Mouse (Mus musculus) midbrain, embryonic 13.5 days (tissue): ENCODE measurements around the gene Dad1. TPM values are rescaled to one million over a fixed set of nuclear protein-coding genes. Genes with fewer than 3 reads are reported as not detected.
A peak's percentile ranks its signal among the peaks of the same experiment; 100 is the strongest.
"Not testable (repeated sequence)": the region's sequence is repeated elsewhere in the genome, so short reads cannot be mapped to it uniquely, and the experiment has no call there.

ENCODE experiments used
- ATAC-seq: fragments of 200-750 bp; cut with Nextera tagmentation; 2 replicates; pipeline ENCODE4 v1.8.0; 2017; ENCODE audit warnings: mild to moderate bottlenecking, moderate TSS enrichment, moderate library complexity
- H3K27ac ChIP-seq: fragments of 300-500 bp; sonication (generic); 2 replicates; pipeline ENCODE4 v1.5.1; 2015; ENCODE audit warnings: inconsistent platforms, mild to moderate bottlenecking, moderate library complexity
- H3K27me3 ChIP-seq: fragments of 300-500 bp; sonication (generic); 2 replicates; pipeline ENCODE4 v1.6.1; 2015; ENCODE audit warnings: mild to moderate bottlenecking, inconsistent platforms
- H3K36me3 ChIP-seq: fragments of 300-500 bp; sonication (generic); 2 replicates; pipeline ENCODE4 v1.6.1; 2015; ENCODE audit warnings: mild to moderate bottlenecking, inconsistent platforms
- H3K4me1 ChIP-seq: fragments of 300-500 bp; sonication (generic); replicated peaks from 2 replicates; pipeline ENCODE4 v1.6.1; 2015; ENCODE audit warnings: inconsistent platforms
- H3K4me2 ChIP-seq: fragments of 300-500 bp; sonication (generic); replicated peaks from 2 replicates; pipeline ENCODE4 v1.6.1; 2015; ENCODE audit warnings: moderate library complexity, mild to moderate bottlenecking, inconsistent platforms
- H3K4me3 ChIP-seq: fragments of 300-500 bp; sonication (generic); replicated peaks from 2 replicates; pipeline ENCODE4 v1.5.1; 2015; ENCODE audit warnings: mild to moderate bottlenecking, inconsistent platforms
- H3K9ac ChIP-seq: fragments of 300-500 bp; sonication (generic); replicated peaks from 2 replicates; pipeline ENCODE4 v1.6.1; 2015; ENCODE audit warnings: mild to moderate bottlenecking, inconsistent platforms
- H3K9me3 ChIP-seq: fragments of 300-500 bp; sonication (generic); 2 replicates; pipeline ENCODE4 v1.6.1; 2016; ENCODE audit warnings: mild to moderate bottlenecking, inconsistent platforms
- WGBS: fragments of 180-500 bp; shearing (Covaris S2); methylation state at CpG from one replicate; pipeline ENCODE4 v1.1.7; 2015; 5-methylcytosine and 5-hydroxymethylcytosine counted together
- polyA plus RNA-seq: library from polyadenylated mRNA; unstranded; fragments of >200 nt; fragmentation: Nextera tagmentation; extraction: Ambion mirVana; gene quantifications from 2 replicates; pipeline ENCODE4 v1.2.1, GENCODE M21; 2015

The Dad1 gene
- polyA plus RNA-seq, 1 experiment from 2014 or later, result 300 TPM

DNA sequence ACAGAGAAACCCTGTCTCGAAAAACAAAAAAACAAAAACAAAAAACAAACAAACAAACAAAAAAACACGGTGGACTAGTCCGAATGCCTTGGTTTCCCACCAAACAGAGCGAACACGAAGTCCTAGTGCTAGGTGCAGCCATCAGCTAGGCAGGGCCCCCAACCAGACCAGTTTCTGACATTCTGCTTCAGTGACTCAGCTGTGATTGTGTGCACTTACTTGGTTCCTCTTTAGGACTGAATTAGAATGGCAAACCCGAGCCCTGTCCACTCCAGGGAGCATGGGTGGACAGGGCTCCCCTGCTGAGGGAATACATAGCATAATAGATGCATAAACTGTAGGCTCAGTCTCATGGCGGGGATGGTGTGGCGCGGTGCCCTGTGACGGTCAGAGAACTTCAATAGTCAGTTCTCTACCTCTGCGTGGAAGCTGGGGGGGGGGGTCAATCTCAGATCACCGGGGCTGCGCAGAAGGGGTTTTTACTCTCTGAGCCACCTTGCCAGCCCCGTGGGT, 23.2 kb downstream of the Dad1 start:
- H3K9me3 ChIP-seq, result no peaks in the 10 kb centered on the region
- 85% methylated on average over 14 of the region's 14 CpGs for WGBS

DNA sequence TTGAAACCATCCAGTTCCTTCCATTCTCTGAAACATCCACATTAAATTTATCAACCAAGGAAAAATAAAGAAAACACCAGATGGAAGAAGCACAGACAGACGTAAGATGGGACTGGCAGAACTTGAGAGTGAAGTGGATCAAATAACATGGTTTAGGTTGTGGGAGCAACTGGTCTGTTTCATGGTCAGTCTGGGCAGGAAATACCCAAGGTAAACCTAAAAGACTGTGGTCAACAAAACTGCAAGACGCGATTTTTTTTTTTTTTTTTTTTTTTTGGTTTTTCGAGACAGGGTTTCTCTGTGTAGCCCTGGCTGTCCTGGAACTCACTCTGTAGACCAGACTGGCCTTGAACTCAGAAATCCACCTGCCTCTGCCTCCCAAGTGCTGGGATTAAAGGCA, 24.1 kb downstream of the Dad1 start:
- H3K9me3 ChIP-seq, H3K36me3 ChIP-seq, H3K4me3 ChIP-seq, H3K9ac ChIP-seq, ATAC-seq, H3K27me3 ChIP-seq, H3K4me2 ChIP-seq: not testable (repeated sequence)
- Histone ChIP-seq H3K27ac (peak overlapping the region; percentile 86; the same call in 1 of the 2 replicates), H3K4me1 (peaks cover 47% of the 10 kb centered on the region)
- 76% methylated on average over 4 of the region's 4 CpGs for WGBS

More for the DNA sequence above, 23.2 kb downstream of the Dad1 start:
- ATAC-seq, result no peak
- Histone ChIP-seq H3K27me3 (no peaks in the 10 kb centered on the region; the same call in 1 of the 2 replicates), H3K9ac (no peak overlapping the region), H3K36me3 (peaks cover 12% of the 10 kb centered on the region), H3K4me2 (no peak overlapping the region), H3K4me3 (no peak overlapping the region), H3K27ac (no peak overlapping the region), H3K4me1 (peaks cover 40% of the 10 kb centered on the region)

DNA sequence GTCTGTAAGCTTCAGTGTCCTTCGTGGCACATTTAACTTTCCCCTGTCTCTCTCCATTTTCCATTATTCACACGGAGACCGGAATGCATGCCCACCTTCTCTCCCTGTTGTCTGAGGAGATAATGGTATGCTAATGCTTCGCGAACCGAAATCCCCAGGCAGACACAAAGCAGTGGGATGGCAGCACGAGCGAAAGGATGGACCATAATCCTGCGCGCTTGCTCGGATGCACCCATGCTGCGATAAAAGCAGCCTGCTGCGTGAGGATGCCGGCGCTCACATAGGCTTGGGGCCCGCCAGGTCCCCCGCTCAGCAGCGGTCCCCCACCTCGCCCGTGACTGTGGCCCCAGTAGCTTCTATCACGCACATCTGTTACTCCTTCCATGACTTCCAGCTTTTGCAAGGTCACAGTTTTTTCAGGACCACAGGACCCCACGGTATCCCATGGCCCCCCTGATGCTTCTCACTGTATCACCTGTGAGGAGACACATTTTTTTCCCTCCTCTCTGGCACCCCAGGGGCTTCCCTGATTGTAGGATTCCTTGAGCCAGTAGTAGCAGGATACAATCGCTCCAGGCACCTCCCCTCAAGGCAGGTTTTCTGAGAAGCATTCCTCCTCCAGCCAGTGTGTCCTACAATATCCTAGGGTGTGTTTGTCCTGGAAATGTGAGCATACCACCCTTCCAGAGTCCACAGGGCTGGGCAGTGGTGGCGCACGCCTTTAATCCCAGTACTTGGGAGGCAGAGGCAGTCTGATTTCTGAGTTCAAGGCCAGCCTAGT, 24.8 kb downstream of the Dad1 start:
- no peaks in the 10 kb centered on the region for H3K36me3 ChIP-seq
- H3K4me2 ChIP-seq, result peak overlapping the region; percentile 56
- H3K27me3 ChIP-seq, result no peaks in the 10 kb centered on the region; the same call in 1 of the 2 replicates
- 5% methylated on average over 25 of the region's 25 CpGs for WGBS
- peaks cover 52% of the 10 kb centered on the region for H3K4me1 ChIP-seq
- no peaks in the 10 kb centered on the region for H3K9me3 ChIP-seq
- H3K4me3 ChIP-seq, result peak overlapping the region; percentile 37
- H3K9ac ChIP-seq, result peak overlapping the region; percentile 56
- peak; percentile 51 for ATAC-seq
- peak overlapping the region; percentile 86 for H3K27ac ChIP-seq

DNA sequence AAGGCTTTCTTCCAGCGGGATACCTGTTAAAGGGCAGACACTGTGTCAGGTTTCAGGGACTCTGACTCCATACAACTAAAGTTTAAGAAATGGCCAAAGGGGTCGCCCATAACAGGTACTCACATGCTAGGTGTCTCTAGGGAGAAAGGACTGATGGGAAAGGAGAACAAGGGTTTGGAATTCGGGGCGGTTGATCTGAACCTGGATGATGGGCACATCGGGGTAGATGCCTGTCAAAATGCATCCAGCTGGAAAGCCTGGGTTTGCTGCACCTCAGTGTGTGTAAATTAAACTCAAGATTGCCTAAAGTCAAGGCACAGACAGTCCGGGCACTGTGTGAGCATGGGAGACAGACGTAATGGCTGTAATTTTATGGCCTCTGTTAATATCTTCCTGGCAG, 25.4 kb downstream of the Dad1 start:
- WGBS, result 7% methylated on average over 7 of the region's 7 CpGs
- Histone ChIP-seq H3K4me3 (peak overlapping the region; percentile 37), H3K27ac (peak overlapping the region; percentile 86), H3K9ac (peak overlapping the region; percentile 56), H3K4me2 (peak overlapping the region; percentile 56), H3K36me3 (no peaks in the 10 kb centered on the region), H3K27me3 (no peaks in the 10 kb centered on the region; the same call in 1 of the 2 replicates), H3K4me1 (peaks cover 54% of the 10 kb centered on the region), H3K9me3 (no peaks in the 10 kb centered on the region)
- ATAC-seq, result peak; percentile 19

DNA sequence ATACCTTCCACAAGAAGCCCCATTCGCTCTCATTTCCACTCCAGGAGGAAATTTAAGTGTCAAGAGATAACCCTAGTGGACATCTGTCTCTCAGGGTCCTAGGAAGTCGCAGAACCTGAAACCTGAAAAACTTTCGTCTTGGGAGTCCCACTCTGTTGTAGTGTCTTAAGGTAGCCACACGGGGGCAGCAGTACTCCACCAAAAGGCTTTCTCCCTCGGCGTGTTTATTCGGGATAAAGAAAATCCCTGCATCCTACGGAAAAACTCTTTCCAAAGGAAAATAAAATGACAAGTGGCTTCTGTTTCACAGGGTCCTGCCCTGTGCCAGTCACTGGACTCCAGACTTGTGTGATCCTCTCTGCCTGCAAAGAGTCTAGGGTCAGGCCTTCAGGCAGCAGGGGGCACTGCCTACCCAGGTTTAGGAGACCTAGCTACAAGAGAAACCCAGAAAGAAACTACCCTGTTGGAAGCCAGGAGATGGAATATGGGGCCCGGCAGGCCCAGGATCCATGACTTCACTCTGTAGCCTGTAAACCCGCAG, 25.9 kb downstream of the Dad1 start:
- H3K4me1 ChIP-seq, result peaks cover 50% of the 10 kb centered on the region
- peak overlapping the region; percentile 86 for H3K27ac ChIP-seq
- H3K27me3 ChIP-seq, result no peaks in the 10 kb centered on the region; the same call in 1 of the 2 replicates
- ATAC-seq, result peak; percentile 79
- no peaks in the 10 kb centered on the region for H3K9me3 ChIP-seq
- no peaks in the 10 kb centered on the region for H3K36me3 ChIP-seq
- peak overlapping the region; percentile 56; the same call in 1 of the 2 replicates for H3K9ac ChIP-seq
- H3K4me2 ChIP-seq, result peak overlapping the region; percentile 56
- 2% methylated on average over 10 of the region's 10 CpGs for WGBS
- peak overlapping the region; percentile 37 for H3K4me3 ChIP-seq

DNA sequence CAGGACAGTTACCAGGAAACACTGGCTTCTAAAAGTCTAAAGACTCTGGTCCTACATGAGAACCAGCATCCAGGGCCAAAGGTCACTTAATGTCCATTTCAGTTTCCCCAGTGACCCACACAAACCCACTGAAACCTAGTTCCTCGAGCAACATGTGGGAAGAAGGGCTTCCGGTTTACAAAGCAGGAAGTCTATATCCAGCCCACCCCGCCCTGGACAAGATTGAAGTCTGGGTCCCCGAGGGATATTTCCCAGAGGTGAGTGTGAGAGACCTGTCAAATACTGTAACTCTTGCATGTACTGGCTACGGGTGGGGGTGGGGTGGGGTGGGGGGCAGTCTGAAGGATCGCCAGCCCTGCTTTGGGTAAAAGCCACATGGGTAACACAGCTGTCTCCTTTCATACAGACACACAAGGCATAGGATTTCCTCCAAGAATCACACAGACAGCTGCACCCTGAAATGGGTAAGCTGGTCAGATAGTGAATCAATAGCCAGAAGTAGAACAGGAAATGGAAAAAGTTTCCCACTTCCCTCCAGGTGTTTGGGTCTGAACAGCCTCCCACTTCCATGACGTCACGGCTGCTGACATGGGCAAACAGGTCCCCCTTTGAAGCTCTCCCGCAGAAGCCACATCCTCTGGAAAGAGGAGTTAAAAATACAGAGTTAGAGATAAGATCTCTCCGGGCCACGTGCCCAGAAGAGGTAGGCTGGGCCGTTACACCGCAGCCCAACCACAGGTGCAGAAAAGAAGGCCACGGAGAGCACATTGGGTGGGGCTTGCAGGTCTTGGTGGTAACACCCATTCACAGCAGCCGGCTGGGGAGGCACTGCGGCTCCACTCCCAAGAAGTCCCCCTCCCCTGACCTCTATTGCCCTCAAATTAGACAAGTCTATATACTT, 26.7 kb downstream of the Dad1 start:
- WGBS, result 58% methylated on average over 16 of the region's 16 CpGs
- no peak for ATAC-seq
- Histone ChIP-seq H3K9ac (no peak overlapping the region), H3K4me3 (no peak overlapping the region), H3K9me3 (no peaks in the 10 kb centered on the region), H3K27ac (no peak overlapping the region), H3K4me1 (peaks cover 44% of the 10 kb centered on the region), H3K36me3 (no peaks in the 10 kb centered on the region), H3K27me3 (no peaks in the 10 kb centered on the region; the same call in 1 of the 2 replicates), H3K4me2 (no peak overlapping the region)

DNA sequence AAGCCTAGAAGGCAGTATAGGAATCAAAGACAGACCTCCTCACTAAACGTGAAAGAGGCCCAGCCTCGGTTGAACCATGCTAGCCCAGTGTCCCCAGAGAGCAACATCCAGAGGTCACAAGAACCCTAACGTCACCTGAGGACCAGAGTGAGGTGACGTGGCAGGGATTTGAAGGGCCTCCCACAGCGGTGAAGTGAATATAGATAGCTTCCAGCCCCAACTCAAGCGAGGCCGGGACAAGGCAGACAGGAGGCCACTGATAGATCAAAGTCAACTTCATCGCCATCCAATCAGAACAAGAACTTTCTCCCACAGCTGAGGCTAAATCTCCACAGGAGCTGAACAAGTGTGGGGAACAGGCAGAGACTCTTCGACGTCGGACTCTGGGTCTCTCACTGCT, 28.2 kb downstream of the Dad1 start:
- ATAC-seq, result no peak
- Histone ChIP-seq H3K4me2 (no peak overlapping the region), H3K4me1 (peaks cover 32% of the 10 kb centered on the region), H3K9me3 (no peaks in the 10 kb centered on the region), H3K27ac (no peak overlapping the region), H3K4me3 (no peak overlapping the region), H3K27me3 (no peaks in the 10 kb centered on the region; the same call in 1 of the 2 replicates), H3K9ac (no peak overlapping the region), H3K36me3 (no peaks in the 10 kb centered on the region)
- WGBS, result 81% methylated on average over 11 of the region's 11 CpGs

DNA sequence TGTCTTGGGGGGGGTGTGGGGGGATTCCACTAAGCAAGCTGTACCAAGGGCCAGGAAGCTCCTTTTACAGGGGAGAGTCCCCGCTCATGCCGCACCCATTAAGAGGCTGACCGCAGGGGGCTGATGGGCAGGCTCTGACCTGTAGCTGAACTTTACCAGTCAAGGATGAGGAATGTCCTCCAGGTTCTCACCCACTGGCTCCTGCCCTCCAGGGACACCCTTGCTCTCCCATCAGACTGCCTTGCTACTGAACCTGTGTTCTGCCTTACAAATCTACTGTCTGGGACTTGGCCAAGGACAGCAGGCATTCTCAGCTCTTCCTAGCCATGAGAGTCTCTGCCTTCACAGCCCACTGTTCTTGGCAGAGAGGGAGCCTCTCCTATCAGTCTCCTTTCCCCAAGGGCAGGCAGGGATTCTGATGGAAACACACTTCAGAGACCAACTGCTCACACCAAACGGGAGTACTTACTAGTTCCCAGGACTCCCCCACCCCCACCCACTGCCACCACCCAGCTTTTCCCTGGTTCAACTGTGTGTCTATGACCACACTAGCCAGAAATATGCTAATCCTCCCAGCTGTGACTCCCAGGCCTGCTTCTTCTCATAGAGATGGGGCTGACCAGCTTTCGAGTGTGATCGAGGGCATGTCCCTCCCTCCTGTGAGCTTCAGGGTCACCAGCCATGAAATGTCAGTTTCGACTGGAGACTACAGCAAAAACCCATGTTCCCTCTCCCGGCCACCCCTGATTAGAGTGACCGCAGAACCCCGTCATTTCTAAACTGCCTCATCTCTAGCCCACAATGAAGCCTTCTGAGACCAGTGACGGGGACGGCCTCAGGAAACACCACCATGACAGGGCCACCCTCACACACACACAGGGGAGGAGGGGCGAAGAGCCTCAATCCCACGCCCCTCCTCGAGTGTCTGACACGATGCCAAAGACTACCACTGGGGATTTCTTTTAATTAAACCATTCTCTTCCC, 29.1 kb downstream of the Dad1 start:
- Histone ChIP-seq H3K36me3 (no peaks in the 10 kb centered on the region), H3K9me3 (no peaks in the 10 kb centered on the region), H3K4me1 (peaks cover 30% of the 10 kb centered on the region), H3K27me3 (no peaks in the 10 kb centered on the region; the same call in 1 of the 2 replicates), H3K4me3 (no peak overlapping the region), H3K27ac (peak overlapping the region; percentile 54), H3K9ac (0 out of 2 replicates have a peak overlapping the region, but pooled peaks have one; percentile 28), H3K4me2 (no peak overlapping the region)
- 40% methylated on average over 16 of the region's 16 CpGs for WGBS
- no peak for ATAC-seq

DNA sequence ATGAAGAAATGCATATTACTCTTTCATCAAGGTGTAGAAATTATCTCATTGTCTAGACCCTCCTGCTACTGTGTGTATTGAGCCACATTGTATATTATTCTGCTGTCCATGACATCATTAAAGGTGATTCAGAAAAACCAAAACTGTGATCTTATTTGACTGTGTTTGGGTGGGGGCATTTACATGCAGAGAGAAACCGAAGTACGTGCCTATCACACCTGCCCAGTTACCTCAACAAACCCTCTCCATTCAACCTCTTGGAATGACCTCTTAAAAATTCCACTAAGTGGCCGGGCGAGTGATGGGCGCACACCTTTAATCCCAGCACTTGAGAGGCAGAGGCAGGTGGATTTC, 29.9 kb downstream of the Dad1 start:
- Histone ChIP-seq H3K4me2 (no peak overlapping the region), H3K4me3 (no peak overlapping the region), H3K27ac (no peak overlapping the region), H3K9ac (no peak overlapping the region), H3K27me3 (no peaks in the 10 kb centered on the region; the same call in 1 of the 2 replicates), H3K4me1 (peaks cover 30% of the 10 kb centered on the region), H3K36me3 (no peaks in the 10 kb centered on the region), H3K9me3 (no peaks in the 10 kb centered on the region)
- no peak for ATAC-seq
- WGBS, result 96% methylated on average over 5 of the region's 5 CpGs

DNA sequence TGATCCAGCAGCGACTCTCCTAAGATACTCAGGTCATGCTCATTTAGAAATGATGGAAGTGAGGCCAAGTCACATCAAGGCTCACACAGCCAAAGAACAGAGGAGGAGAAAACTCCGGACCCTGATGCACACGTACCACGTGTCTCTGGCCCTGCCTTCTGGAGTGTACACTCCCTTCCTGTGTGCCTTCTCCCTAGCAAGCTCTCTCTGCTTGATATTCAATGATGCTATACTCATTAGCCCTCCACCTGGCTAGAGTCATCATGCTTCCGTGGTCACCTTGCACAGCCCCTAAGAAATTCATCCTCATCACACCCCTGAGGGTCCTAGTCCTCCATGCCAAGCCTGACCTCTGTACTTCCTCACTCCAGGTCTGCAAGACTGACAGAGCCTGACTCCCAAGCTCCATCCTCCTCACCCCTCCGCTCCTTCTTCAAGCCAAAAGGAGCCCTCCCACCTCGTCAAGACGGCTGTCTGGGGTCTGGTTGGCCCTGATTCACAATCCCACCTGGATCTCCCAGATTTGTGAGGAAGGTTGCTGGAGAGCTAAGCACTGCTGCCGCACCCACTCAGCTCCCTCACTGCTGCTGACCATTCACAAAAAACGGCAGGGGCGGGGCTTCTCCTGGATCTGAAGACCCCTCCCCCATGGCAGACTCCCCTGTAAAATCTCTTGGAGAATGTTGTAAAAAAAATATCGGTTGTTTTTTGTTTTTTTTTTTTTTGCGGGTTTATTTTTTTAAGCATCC, 30.4 kb downstream of the Dad1 start:
- H3K27ac ChIP-seq, result no peak overlapping the region
- H3K4me2 ChIP-seq, result no peak overlapping the region
- WGBS, result 56% methylated on average over 13 of the region's 13 CpGs
- no peaks in the 10 kb centered on the region; the same call in 1 of the 2 replicates for H3K27me3 ChIP-seq
- H3K4me3 ChIP-seq, result no peak overlapping the region
- H3K9ac ChIP-seq, result no peak overlapping the region
- no peaks in the 10 kb centered on the region for H3K36me3 ChIP-seq
- no peak for ATAC-seq
- peaks cover 25% of the 10 kb centered on the region for H3K4me1 ChIP-seq
- no peaks in the 10 kb centered on the region for H3K9me3 ChIP-seq
